Mouse (Mus musculus): ENCODE results near the gene Pla2g10.
A peak's percentile ranks its signal among the peaks of the same experiment; 100 is the strongest.
"Not testable (repeated sequence)": the region's sequence is repeated elsewhere in the genome, so short reads cannot be mapped to it uniquely, and the experiment has no call there.

Pla2g10 gene

GRCm38 (mm10) chr16:13730285-13731255 is at the start of gene Pla2g10:
Gene Pla2g10 (minus strand): TSS chr16:13730983.
- peak; percentile 74 for DNase-seq

GRCm38 (mm10) chr16:13774651-13775050 is 43.9 kb upstream of the Pla2g10 start:
- not testable (repeated sequence) for DNase-seq

GRCm38 (mm10) chr16:13774011-13774410 is 43.2 kb upstream of the Pla2g10 start:
- not testable (repeated sequence) for DNase-seq

- DNase-seq, result not testable (repeated sequence)
These were observed 41.3 kb upstream of the Pla2g10 start for GRCm38 (mm10) chr16:13772051-13772450.

GRCm38 (mm10) chr16:13771603-13772002 is 40.8 kb upstream of the Pla2g10 start:
- not testable (repeated sequence) for DNase-seq

- DNase-seq, result no peak
These were observed 35.6 kb upstream of the Pla2g10 start for GRCm38 (mm10) chr16:13766367-13766766.

GRCm38 (mm10) chr16:13764519-13764918 is 33.7 kb upstream of the Pla2g10 start:
- no peak for DNase-seq

GRCm38 (mm10) chr16:13762807-13763206 is 32.0 kb upstream of the Pla2g10 start:
- DNase-seq, result not testable (repeated sequence)

GRCm38 (mm10) chr16:13757823-13758222 is 27.0 kb upstream of the Pla2g10 start:
- no peak for DNase-seq

- peak; percentile 99 for DNase-seq
These were observed 23.8 kb upstream of the Pla2g10 start for GRCm38 (mm10) chr16:13754400-13755190.

GRCm38 (mm10) chr16:13753986-13754385 is 23.2 kb upstream of the Pla2g10 start:
- no peak for DNase-seq

GRCm38 (mm10) chr16:13750626-13751025 is 19.8 kb upstream of the Pla2g10 start:
- peak; percentile 29 for DNase-seq

GRCm38 (mm10) chr16:13749981-13750380 is 19.2 kb upstream of the Pla2g10 start:
- peak; percentile 73 for DNase-seq

GRCm38 (mm10) chr16:13749306-13749705 is 18.5 kb upstream of the Pla2g10 start:
- no peak for DNase-seq

GRCm38 (mm10) chr16:13748813-13749212 is 18.0 kb upstream of the Pla2g10 start:
- peak; percentile 11 for DNase-seq

- DNase-seq, result peak; percentile 17
These were observed 17.3 kb upstream of the Pla2g10 start for GRCm38 (mm10) chr16:13748124-13748523.

- DNase-seq, result peak; percentile 51
These were observed 16.9 kb upstream of the Pla2g10 start for GRCm38 (mm10) chr16:13747708-13748107.

GRCm38 (mm10) chr16:13740844-13741243 is 10.1 kb upstream of the Pla2g10 start:
- DNase-seq, result peak; percentile 75

GRCm38 (mm10) chr16:13739044-13739443 is 8.3 kb upstream of the Pla2g10 start:
- DNase-seq, result not testable (repeated sequence)

GRCm38 (mm10) chr16:13735977-13736376 is 5.2 kb upstream of the Pla2g10 start:
- no peak for DNase-seq

- peak; percentile 94 for DNase-seq
These were observed 2.8 kb upstream of the Pla2g10 start for GRCm38 (mm10) chr16:13733518-13734137.

- DNase-seq, result peak; percentile 76
These were observed 2.0 kb upstream of the Pla2g10 start for GRCm38 (mm10) chr16:13732786-13733185.

- DNase-seq, result peak; percentile 77
These were observed 1.4 kb downstream of the Pla2g10 start for GRCm38 (mm10) chr16:13729428-13729827.
